Mouse (Mus musculus): Measurements from ENCODE around the gene Ugt1a6b. TPM values are rescaled to one million over a fixed set of nuclear protein-coding genes. Genes with fewer than 3 reads are reported as not detected.
A peak's percentile ranks its signal among the peaks of the same experiment; 100 is the strongest.

The Ugt1a6b gene
- polyA plus RNA-seq, 1 experiment from 2014 or later, result 4.0 TPM

DNA sequence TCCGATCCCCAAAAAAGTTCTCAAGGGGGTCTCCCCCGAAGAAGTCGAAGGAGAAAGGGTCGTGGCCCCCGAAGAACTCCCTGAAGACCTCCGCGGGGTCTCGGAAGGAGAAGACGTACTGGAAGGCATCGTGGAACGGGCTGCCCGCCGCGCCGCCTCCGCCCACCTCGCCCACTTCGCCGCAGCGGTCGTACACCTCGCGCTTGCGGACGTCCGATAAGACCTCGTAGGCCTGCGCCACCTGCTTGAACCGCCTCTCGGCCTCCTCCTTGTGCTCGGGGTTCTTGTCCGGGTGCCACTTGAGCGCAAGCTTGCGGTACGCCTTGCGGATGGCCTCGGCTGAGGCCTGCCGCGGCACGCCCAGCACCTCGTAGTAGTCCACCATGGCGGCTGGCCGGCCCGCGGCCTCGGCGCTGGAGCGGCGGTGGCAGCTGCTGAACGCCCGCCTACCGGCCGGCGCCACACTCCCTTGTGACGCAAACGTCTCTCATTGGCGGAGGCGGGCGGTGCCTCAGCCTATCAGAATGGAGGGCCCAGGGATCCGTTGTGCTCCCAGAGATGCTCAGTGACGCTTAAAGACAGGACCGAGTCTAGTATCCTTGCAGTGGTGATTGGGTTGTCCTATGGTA, 102.4 kb downstream of the Ugt1a6b start, which contains the start of gene Dnajb3:
Gene Dnajb3, minus strand, starts transcription at position 489 of the 629 bp plus-strand sequence.
- 6% methylated on average over 57 of the region's 62 CpGs for WGBS
- Histone ChIP-seq H3K36me3 (ENCODE audit: control insufficient read depth, insufficient read depth, low read length) (no peaks in the 10 kb centered on the region), H3K9me3 (ENCODE audit: control insufficient read depth, low read length) (peaks cover 11% of the 10 kb centered on the region), H3K27me3 (replicated peaks; ENCODE audit: control insufficient read depth, insufficient read depth, low read length) (no peaks in the 10 kb centered on the region), H3K4me3 (ENCODE audit: low read length) (peak within 1 kb of the TSS; percentile 63), H3K4me2 (ENCODE audit: low read length) (peak within 1 kb of the TSS; percentile 96), H3K27ac (ENCODE audit: low read depth, low read length) (peak within 1 kb of the TSS; percentile 68), H3K4me1 (ENCODE audit: control insufficient read depth, insufficient read depth, low read depth, low read length) (peaks cover 7% of the 10 kb centered on the region), H3K9ac (ENCODE audit: low read depth, low read length) (peak within 1 kb of the TSS; percentile 80)
- peak; percentile 100 for ATAC-seq

- peaks cover 7% of the 10 kb centered on the region for H3K4me1 ChIP-seq (ENCODE audit: control insufficient read depth, insufficient read depth, low read depth, low read length)
- peaks cover 18% of the 10 kb centered on the region for H3K9me3 ChIP-seq (ENCODE audit: control insufficient read depth, low read length)
- no peak for ATAC-seq
- H3K27me3 ChIP-seq (replicated peaks; ENCODE audit: control insufficient read depth, insufficient read depth, low read length), result no peaks in the 10 kb centered on the region
- no peak overlapping the region for H3K4me2 ChIP-seq (ENCODE audit: low read length)
- H3K4me3 ChIP-seq (ENCODE audit: low read length), result no peak overlapping the region
- no peak overlapping the region for H3K9ac ChIP-seq (ENCODE audit: low read depth, low read length)
- no peaks in the 10 kb centered on the region for H3K36me3 ChIP-seq (ENCODE audit: control insufficient read depth, insufficient read depth, low read length)
- no peak overlapping the region for H3K27ac ChIP-seq (ENCODE audit: low read depth, low read length)
- WGBS, result 82% methylated on average over 2 of the region's 2 CpGs
Measured at GRCm38 (mm10) chr1:88206843-88207479, 103.9 kb downstream of the Ugt1a6b start.

- no peaks in the 10 kb centered on the region for H3K27me3 ChIP-seq (replicated peaks; ENCODE audit: control insufficient read depth, insufficient read depth, low read length)
- no peak within 1 kb of the TSS for H3K4me3 ChIP-seq (ENCODE audit: low read length)
- no peak within 1 kb of the TSS for H3K4me2 ChIP-seq (ENCODE audit: low read length)
- peaks cover 55% of the 10 kb centered on the region for H3K9me3 ChIP-seq (ENCODE audit: control insufficient read depth, low read length)
- H3K9ac ChIP-seq (ENCODE audit: low read depth, low read length), result no peak within 1 kb of the TSS
- H3K36me3 ChIP-seq (ENCODE audit: control insufficient read depth, insufficient read depth, low read length), result no peaks in the 10 kb centered on the region
- no peak within 1 kb of the TSS for H3K27ac ChIP-seq (ENCODE audit: low read depth, low read length)
- H3K4me1 ChIP-seq (ENCODE audit: control insufficient read depth, insufficient read depth, low read depth, low read length), result no peaks in the 10 kb centered on the region
- WGBS, result 69% methylated on average over 8 of the region's 8 CpGs
- ATAC-seq, result no peak
Measured at GRCm38 (mm10) chr1:88211812-88212211, 108.8 kb downstream of the Ugt1a6b start, which contains the start of gene Ugt1a1. TSS of gene Ugt1a1 (plus strand) at chr1:88211959.

- H3K27me3 ChIP-seq (replicated peaks; ENCODE audit: control insufficient read depth, insufficient read depth, low read length), result no peaks in the 10 kb centered on the region
- 63% methylated on average over 8 of the region's 8 CpGs for WGBS
- no peak overlapping the region for H3K27ac ChIP-seq (ENCODE audit: low read depth, low read length)
- H3K9me3 ChIP-seq (ENCODE audit: control insufficient read depth, low read length), result peaks cover 62% of the 10 kb centered on the region
- H3K36me3 ChIP-seq (ENCODE audit: control insufficient read depth, insufficient read depth, low read length), result no peaks in the 10 kb centered on the region
- no peaks in the 10 kb centered on the region for H3K4me1 ChIP-seq (ENCODE audit: control insufficient read depth, insufficient read depth, low read depth, low read length)
- H3K4me2 ChIP-seq (ENCODE audit: low read length), result no peak overlapping the region
- H3K9ac ChIP-seq (ENCODE audit: low read depth, low read length), result no peak overlapping the region
- H3K4me3 ChIP-seq (ENCODE audit: low read length), result no peak overlapping the region
- ATAC-seq, result no peak
Measured at GRCm38 (mm10) chr1:88212341-88213045, 109.4 kb downstream of the Ugt1a6b start.

- Histone ChIP-seq H3K36me3 (ENCODE audit: control insufficient read depth, insufficient read depth, low read length) (no peaks in the 10 kb centered on the region), H3K9ac (ENCODE audit: low read depth, low read length) (no peak overlapping the region), H3K4me1 (ENCODE audit: control insufficient read depth, insufficient read depth, low read depth, low read length) (no peaks in the 10 kb centered on the region), H3K4me3 (ENCODE audit: low read length) (no peak overlapping the region), H3K9me3 (ENCODE audit: control insufficient read depth, low read length) (peaks cover 64% of the 10 kb centered on the region), H3K27me3 (replicated peaks; ENCODE audit: control insufficient read depth, insufficient read depth, low read length) (no peaks in the 10 kb centered on the region), H3K4me2 (ENCODE audit: low read length) (no peak overlapping the region), H3K27ac (ENCODE audit: low read depth, low read length) (no peak overlapping the region)
- 77% methylated on average over 1 of the region's 1 CpGs for WGBS
- no peak for ATAC-seq
Measured at GRCm38 (mm10) chr1:88213061-88213460, 110.0 kb downstream of the Ugt1a6b start.

- Histone ChIP-seq H3K36me3 (ENCODE audit: control insufficient read depth, insufficient read depth, low read length) (no peaks in the 10 kb centered on the region), H3K4me3 (ENCODE audit: low read length) (no peak overlapping the region), H3K9ac (ENCODE audit: low read depth, low read length) (no peak overlapping the region), H3K27me3 (replicated peaks; ENCODE audit: control insufficient read depth, insufficient read depth, low read length) (no peaks in the 10 kb centered on the region), H3K27ac (ENCODE audit: low read depth, low read length) (no peak overlapping the region), H3K9me3 (ENCODE audit: control insufficient read depth, low read length) (peaks cover 64% of the 10 kb centered on the region), H3K4me1 (ENCODE audit: control insufficient read depth, insufficient read depth, low read depth, low read length) (no peaks in the 10 kb centered on the region), H3K4me2 (ENCODE audit: low read length) (no peak overlapping the region)
- WGBS, result 84% methylated on average over 2 of the region's 2 CpGs
- no peak; the same call in 1 of the 2 replicates for ATAC-seq
Measured at GRCm38 (mm10) chr1:88213766-88214461, 110.9 kb downstream of the Ugt1a6b start.

- Histone ChIP-seq H3K4me2 (ENCODE audit: low read length) (no peak overlapping the region), H3K27me3 (replicated peaks; ENCODE audit: control insufficient read depth, insufficient read depth, low read length) (no peaks in the 10 kb centered on the region), H3K36me3 (ENCODE audit: control insufficient read depth, insufficient read depth, low read length) (no peaks in the 10 kb centered on the region), H3K4me3 (ENCODE audit: low read length) (no peak overlapping the region), H3K9me3 (ENCODE audit: control insufficient read depth, low read length) (peaks cover 64% of the 10 kb centered on the region), H3K9ac (ENCODE audit: low read depth, low read length) (no peak overlapping the region), H3K4me1 (ENCODE audit: control insufficient read depth, insufficient read depth, low read depth, low read length) (no peaks in the 10 kb centered on the region), H3K27ac (ENCODE audit: low read depth, low read length) (no peak overlapping the region)
- no peak for ATAC-seq
- WGBS, result 81% methylated on average over 2 of the region's 2 CpGs
Measured at GRCm38 (mm10) chr1:88214462-88214952, 111.5 kb downstream of the Ugt1a6b start.

GRCm38 (mm10) chr1:88215466-88216380, 112.7 kb downstream of the Ugt1a6b start:
- Histone ChIP-seq H3K4me1 (ENCODE audit: control insufficient read depth, insufficient read depth, low read depth, low read length) (no peaks in the 10 kb centered on the region), H3K27ac (ENCODE audit: low read depth, low read length) (no peak overlapping the region), H3K27me3 (replicated peaks; ENCODE audit: control insufficient read depth, insufficient read depth, low read length) (no peaks in the 10 kb centered on the region), H3K36me3 (ENCODE audit: control insufficient read depth, insufficient read depth, low read length) (no peaks in the 10 kb centered on the region), H3K4me2 (ENCODE audit: low read length) (no peak overlapping the region), H3K4me3 (ENCODE audit: low read length) (no peak overlapping the region), H3K9ac (ENCODE audit: low read depth, low read length) (no peak overlapping the region), H3K9me3 (ENCODE audit: control insufficient read depth, low read length) (peaks cover 61% of the 10 kb centered on the region)
- no peak for ATAC-seq
- 70% methylated on average over 10 of the region's 10 CpGs for WGBS

Data from hindbrain, embryonic 16.5 days (tissue).